Mouse (Mus musculus) A20 (cell line): ENCODE measurements around the gene Rgs2.
A peak's percentile ranks its signal among the peaks of the same experiment; 100 is the strongest.

ENCODE experiments used
- DNase-seq: peaks from one replicate; pipeline ENCODE4 v3.0.0-alpha.2; 2011; ENCODE audit warnings: low read depth, low spot score

Gene Rgs2

DNA sequence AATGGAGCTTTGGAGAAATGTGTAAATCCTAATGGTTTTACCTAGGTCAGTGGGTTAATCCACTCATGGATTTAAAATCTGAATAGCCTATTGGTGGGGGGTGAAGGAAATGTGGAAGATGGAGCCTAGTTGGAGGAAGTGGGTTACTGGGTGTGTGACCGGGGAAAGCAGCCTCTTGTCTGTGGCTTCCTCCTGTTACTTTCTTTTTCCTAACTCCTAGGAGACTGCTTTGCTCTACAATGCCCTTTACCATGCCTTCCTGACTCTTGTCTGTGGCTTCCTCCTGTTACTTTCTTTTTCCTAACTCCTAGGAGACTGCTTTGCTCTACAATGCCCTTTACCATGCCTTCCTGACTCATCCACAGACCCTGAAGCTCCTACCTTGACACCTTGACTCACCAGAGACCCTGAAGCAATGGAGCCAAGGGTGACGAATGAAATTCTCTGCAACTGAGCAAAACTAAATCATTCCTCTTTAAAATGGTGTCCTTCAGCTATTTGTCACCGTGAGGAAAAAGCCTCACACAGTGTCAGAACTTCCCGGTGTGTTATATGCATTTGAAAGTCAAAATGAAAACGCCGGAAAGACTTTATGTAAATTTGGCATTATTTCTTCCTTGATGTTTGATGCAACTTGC, 18.9 kb downstream of the Rgs2 start:
- no peak for DNase-seq

DNA sequence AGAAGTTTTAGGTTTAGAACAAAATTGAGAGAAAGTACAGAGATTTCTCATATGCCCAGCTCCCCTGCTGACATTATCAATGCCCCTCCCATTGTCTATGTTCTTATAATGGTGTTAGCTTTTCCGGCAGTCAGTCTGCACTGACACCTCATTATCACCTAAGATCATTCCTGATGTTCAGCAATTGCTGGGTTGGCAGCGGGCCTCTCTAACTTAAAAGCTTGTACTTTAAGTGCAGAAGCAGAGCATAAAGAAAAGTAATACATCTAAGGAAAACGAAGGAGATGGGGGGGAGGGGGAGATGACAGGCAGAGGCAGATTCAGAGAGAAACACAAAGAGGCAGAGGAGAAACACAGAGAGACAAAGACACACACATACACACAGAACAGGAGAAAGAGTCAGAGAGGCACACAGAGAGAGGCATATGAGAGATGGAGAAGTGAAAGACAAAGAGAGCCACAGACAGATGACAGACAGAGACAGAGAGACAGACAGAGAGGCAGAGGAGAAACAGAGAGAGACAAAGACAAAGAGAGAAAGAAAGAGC, 21.1 kb downstream of the Rgs2 start:
- no peak for DNase-seq

DNA sequence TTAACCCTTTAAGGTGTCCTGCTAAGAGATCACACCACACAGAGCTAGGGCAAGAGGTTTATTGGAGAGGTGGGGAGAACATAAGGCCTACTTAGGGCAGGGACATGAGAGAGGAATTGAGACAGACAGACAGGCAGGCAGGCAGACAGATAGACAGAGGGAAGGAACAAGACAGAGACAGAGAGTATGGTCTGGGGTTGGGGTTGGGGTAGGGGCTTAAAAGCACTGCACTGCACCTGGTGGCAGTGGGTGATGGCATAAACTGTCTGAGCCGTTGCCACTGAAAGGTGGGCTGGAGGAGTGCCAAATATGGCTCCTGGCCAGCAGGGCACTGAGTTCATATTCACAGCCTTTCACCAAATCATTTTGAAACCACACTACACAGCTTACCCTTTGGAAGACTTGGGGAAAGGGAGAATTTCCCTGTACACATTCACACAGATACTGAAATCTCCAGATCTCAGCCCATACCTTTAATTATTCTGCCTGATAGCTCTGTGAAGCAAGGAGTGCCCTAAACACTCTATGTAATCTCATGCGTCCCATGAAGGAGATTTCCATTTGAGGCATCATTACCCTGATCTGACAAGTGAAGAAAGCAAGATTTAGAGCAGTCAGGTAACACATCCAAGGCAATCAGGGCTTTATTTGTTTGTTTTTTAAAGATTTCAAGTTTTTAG, 21.7 kb downstream of the Rgs2 start:
- DNase-seq, result no peak

DNA sequence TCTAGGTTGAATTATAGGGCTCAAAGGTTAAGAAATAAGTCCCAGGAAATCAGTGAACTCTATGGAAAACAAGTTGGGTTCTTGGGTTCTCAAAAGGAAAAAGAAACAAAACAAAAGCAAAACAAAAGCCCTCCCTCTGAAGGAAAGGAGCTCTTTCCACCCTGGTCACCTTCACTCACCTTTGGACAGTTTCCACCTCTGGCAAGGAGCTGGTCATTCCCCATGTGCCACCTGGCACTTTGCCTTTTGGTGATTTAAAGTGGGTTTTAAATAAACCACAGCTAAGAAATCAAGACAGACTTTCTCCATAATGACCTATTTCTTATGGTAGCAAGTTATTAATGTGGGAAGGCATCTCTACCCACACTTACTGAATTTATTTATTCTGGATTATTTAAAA, 23.1 kb downstream of the Rgs2 start:
- DNase-seq, result no peak

DNA sequence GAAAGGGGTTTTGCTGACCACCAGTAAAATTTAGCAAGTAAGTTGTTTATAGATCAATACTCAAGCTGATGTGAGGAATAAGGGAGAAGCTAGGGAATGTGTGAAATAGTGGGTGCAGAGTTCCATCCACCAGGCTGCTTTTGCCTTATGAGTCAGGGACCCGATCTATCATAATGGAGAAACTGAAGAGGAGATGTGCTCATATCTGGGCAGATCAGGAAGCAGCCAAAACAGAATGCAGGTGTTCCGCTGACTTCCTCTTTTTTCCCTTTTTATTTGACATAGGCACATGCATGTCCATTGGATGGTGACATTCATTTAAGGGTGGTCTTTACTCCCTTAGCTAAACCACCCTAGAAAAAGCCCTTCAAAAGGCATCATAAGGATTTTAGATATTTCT, 29.3 kb downstream of the Rgs2 start:
- peak; percentile 35 for DNase-seq

DNA sequence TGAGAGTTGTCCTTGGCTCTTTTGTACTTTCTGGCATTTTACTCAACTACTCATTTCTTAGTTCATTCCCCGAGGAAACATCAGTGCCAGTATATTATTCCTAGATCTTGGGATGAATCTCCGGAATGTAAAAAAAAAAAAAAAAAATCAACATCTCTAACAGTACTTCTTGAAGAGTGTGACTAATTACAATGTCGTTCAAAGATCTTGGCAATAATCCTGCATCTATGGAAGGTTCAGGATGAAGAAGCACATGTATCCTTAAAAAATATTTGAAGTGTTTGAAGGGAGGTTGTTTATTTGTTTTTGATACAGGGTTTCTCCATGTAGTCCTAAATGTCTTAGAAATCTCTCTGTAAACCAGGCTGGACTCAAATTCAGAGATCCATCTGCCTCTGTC, 41.7 kb downstream of the Rgs2 start:
- no peak for DNase-seq

DNA sequence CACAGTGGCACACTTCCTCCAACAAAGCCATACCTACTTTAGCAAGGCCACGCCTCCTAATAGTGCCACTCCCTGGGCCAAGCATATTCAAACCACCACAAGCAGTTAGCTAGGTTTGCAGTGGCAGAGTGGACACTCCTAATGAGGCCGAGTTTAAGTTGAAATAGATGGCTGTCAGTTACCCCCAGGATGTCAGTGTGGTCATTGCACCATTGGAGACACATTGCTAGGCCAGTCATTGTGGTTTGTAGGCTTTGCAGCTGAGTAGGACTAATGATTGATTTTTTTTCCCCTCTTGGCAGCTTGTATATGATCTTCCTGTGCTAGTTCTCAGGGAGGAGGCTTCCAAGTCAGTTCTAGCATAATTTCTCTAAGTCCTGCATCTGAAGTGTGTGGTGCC, 43.6 kb downstream of the Rgs2 start:
- no peak for DNase-seq

DNA sequence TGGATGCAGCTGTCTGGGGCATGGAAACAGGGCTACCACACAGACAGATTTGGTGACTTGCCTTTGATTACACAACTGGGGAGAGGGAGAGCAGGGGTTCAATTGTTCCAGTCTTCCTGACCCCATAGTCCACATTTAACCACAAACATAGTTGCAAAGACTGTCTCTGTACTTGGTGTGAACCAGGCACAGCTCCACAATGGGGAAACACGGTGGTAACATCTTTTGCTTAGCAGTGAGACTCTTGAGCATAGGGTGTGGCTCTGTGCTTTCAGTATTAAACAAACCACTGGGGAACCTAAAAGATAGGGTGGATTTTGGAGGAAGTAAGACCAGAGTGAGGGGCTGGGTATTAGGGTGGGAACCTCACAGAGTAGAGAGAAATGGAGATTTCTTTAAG, 47.9 kb downstream of the Rgs2 start:
- DNase-seq, result no peak

DNA sequence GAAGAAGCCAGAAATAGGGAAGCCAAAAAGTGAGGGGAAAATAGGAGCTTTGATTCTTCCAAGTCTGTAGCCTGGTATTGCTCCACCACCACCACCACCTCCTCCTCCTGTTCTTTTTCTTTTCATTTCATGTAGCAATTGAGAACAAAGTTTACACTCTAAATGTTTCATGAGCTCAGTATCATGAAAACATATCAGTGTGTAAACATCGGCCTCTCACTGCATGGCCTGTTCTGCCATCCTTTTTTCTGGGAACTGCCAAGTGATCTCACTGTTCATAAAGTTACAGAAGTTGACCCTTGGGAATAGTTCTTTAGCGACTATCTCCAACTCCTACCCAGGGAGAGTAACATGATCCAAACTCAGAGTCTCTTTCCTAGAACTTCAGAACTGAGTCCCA, 51.1 kb downstream of the Rgs2 start:
- DNase-seq, result no peak
